Mouse (Mus musculus) cerebellum, postnatal 25 days (tissue): Measurements from ENCODE around the gene Prr29.
"Not testable (repeated sequence)": the region's sequence is repeated elsewhere in the genome, so short reads cannot be mapped to it uniquely, and the experiment has no call there.

ENCODE experiments used
- DNase-seq, 2 experiments: peaks; one replicate each; pipeline ENCODE4 v3.0.0; 2021; ENCODE audit warnings: mixed read lengths in 2 of 2

Prr29 gene

GRCm38 (mm10) chr11:106355382-106356128 lies 9.7 kb upstream of the Prr29 start:
- peak; percentile 74 to 84 for DNase-seq

GRCm38 (mm10) chr11:106359350-106359749 lies 5.9 kb upstream of the Prr29 start:
- no peak for DNase-seq

GRCm38 (mm10) chr11:106364712-106365111 lies 560 bp upstream of the Prr29 start:
- DNase-seq = peak; percentile 12 to 35

- peak; percentile 82 to 89 for DNase-seq
These were observed 1.0 kb downstream of the Prr29 start for GRCm38 (mm10) chr11:106366316-106366715.

GRCm38 (mm10) chr11:106373998-106374397 lies 8.7 kb downstream of the Prr29 start:
- no peak for DNase-seq

GRCm38 (mm10) chr11:106374559-106374958 lies 9.3 kb downstream of the Prr29 start:
- no peak for DNase-seq

- no peak for DNase-seq
These were observed 9.7 kb downstream of the Prr29 start for GRCm38 (mm10) chr11:106374979-106375378.

GRCm38 (mm10) chr11:106381011-106381410 lies 15.7 kb downstream of the Prr29 start:
- DNase-seq = no peak

GRCm38 (mm10) chr11:106381883-106382282 lies 16.6 kb downstream of the Prr29 start:
- DNase-seq = no peak

GRCm38 (mm10) chr11:106382424-106382823 lies 17.2 kb downstream of the Prr29 start:
- DNase-seq = no peak

- no peak for DNase-seq
These were observed 17.9 kb downstream of the Prr29 start for GRCm38 (mm10) chr11:106383051-106383790.

GRCm38 (mm10) chr11:106386409-106386808 lies 21.1 kb downstream of the Prr29 start:
- no peak for DNase-seq

- DNase-seq = no peak
These were observed 21.7 kb downstream of the Prr29 start for GRCm38 (mm10) chr11:106387020-106387419.

GRCm38 (mm10) chr11:106387791-106388216 lies 22.5 kb downstream of the Prr29 start, which contains the start of gene Icam2:
Gene Icam2, minus strand, starts transcription at chr11:106388075.
- DNase-seq = no peak

- DNase-seq = no peak
These were observed 24.3 kb downstream of the Prr29 start for GRCm38 (mm10) chr11:106389611-106390010.

- DNase-seq = no peak
These were observed 25.5 kb downstream of the Prr29 start for GRCm38 (mm10) chr11:106390757-106391156.

- DNase-seq = peak; percentile 69 to 81
These were observed 26.4 kb downstream of the Prr29 start for GRCm38 (mm10) chr11:106391546-106392188.

GRCm38 (mm10) chr11:106392597-106393330 lies 27.5 kb downstream of the Prr29 start:
- no peak for DNase-seq

GRCm38 (mm10) chr11:106393331-106393616 lies 28.0 kb downstream of the Prr29 start:
- no peak for DNase-seq

GRCm38 (mm10) chr11:106394055-106394454 lies 28.8 kb downstream of the Prr29 start:
- DNase-seq = not testable (repeated sequence)

- peak; percentile 35 to 63 for DNase-seq
These were observed 32.4 kb downstream of the Prr29 start for GRCm38 (mm10) chr11:106397656-106398055.

- DNase-seq = no peak
These were observed 33.2 kb downstream of the Prr29 start for GRCm38 (mm10) chr11:106398481-106398880.

GRCm38 (mm10) chr11:106410011-106410410 lies 44.7 kb downstream of the Prr29 start:
- no peak for DNase-seq
